Mouse (Mus musculus) layer of hippocampus, adult 9-11 months (tissue): ENCODE data around the gene Pidd1.
A peak's percentile ranks its signal among the peaks of the same experiment; 100 is the strongest.
"Not testable (repeated sequence)": the region's sequence is repeated elsewhere in the genome, so short reads cannot be mapped to it uniquely, and the experiment has no call there.

Source experiments
- DNase-seq: peaks from one replicate; pipeline ENCODE4 v3.0.0; 2022

Pidd1 gene

GRCm38 (mm10) chr7:141457986-141458660, 14.3 kb upstream of the Pidd1 start:
- no peak for DNase-seq

- DNase-seq = no peak
Observed at GRCm38 (mm10) chr7:141457236-141457635, 13.4 kb upstream of the Pidd1 start.

DNA sequence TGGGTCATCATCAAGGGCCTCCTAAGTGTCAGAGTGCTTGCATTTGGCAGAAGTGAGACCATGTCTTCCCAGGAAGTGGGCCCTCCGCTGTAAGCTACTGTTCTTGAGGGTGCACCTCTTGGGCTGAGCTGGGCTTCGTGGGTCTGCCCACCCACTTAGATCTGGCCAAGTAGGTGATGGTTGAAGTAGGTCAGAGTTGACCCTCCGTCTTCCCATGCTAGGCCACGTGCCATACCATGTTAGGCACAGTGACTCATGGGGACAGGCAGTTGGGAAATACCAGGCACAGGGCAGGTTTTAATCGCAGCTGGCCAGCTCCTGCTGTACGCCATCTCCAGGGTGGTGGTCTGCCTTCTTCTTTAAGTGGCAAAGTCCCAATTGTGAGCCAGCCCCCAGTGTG, 12.9 kb upstream of the Pidd1 start:
- no peak for DNase-seq

- DNase-seq = peak; percentile 66
Observed at GRCm38 (mm10) chr7:141455610-141456314, 11.9 kb upstream of the Pidd1 start.

DNA sequence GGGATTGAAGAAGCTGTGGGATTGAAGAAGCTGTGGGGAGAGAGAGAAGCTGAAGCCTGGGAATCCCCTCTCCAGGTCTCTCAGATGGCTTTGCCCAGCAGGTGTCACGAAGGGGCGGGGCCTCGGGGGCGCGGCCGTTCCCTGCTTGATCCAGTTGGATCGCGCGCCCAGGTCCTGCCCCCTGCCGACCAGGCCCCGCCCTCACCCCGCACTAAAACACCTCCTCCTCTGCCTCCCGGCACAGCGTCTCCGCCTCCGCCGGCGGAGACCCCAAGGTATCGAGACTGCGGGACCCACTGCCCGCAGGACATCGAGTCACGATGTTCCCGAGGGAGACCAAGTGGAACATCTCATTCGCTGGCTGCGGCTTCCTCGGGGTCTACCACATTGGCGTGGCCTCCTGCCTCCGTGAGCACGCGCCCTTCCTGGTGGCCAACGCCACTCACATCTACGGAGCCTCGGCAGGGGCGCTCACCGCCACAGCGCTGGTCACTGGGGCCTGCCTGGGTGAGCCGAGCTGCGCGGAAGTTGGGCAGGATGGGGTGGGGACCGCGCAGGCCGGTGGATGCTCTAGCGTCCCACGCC, 11.2 kb upstream of the Pidd1 start, which contains the start of gene Pnpla2:
Pnpla2 (plus strand) TSS at position 232 of the 585 bp plus-strand sequence.
- peak; percentile 92 for DNase-seq

- no peak for DNase-seq
Observed at GRCm38 (mm10) chr7:141453636-141454035, 9.8 kb upstream of the Pidd1 start.

DNA sequence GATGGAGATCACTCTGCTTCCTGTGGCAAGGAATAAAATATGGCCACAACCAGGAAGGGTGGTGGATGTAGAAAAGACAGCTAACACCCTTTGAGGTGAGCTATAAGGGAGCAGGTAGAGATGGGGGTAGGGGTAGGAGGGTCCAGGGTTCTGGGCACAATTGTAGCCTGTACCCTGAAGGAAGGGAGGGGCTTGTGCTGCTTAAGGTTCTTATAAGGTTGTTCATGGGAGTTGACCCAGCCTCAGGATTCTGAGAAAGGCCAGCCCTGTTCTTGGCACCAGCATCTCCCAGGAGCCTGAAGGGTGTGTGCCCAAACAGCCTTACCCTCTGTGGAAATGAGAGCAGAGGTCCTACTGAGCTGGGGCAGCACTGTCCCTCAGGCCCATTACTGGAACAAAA, 8.1 kb upstream of the Pidd1 start:
- no peak for DNase-seq

- peak; percentile 96 for DNase-seq
Observed at GRCm38 (mm10) chr7:141447110-141447991, 3.5 kb upstream of the Pidd1 start, which contains the start of gene Rplp2. Rplp2 (plus strand) TSS chr7:141447370.

DNA sequence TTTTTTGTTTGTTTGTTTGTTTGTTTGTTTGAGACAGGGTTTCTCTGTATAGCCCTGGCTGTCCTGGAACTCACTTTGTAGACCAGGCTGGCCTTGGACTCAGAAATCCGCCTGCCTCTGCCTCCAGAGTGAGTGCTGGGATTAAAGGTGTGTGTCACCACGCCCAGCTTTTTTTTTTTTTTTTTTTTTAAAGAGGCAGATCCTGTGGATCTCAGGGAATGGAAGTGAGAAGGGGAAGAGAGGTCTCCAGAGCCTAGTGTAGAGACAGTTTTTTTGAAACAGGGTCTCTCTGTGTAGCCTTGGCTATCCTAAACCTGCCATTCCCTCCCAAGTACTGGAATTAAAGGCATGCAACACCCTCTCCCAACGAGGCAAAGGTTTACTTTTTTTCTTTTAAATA, 2.5 kb upstream of the Pidd1 start:
- DNase-seq = not testable (repeated sequence)

DNA sequence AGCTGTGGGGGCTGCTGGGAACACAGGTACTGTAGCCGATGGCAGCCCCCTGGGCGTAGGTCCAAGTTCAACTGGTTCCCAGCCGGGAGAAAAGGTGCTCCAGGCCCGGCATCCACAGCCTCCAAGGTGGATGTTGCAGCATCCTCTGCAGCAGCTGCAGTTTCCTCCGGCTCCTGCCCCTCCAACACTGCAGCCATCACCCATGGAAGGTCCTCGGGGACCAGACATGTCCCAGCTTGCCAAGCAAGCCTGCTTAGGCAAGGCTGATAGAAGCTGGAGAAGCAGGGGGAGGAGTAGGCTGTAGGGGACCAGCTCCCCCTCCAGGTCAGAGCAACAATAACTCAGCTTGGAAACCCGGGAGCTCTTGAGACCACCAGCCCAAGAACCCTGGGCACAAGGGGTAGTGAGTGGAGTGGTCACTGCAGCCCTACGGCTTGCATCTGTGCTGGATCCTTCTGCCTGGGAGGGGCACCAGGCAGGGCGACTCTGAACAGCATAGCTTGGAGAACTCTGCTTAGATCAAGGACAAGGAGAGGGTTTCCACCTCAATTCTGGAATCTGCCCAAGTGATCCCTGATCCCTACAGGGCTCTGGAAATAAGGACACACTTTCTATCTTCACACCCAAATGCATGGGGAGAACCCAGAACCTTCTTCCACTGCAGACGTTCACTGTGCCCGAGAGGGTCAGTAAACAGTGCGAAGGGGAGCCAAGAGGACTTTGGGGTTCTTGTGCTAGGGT, 574 bp downstream of the Pidd1 start:
- no peak for DNase-seq

DNA sequence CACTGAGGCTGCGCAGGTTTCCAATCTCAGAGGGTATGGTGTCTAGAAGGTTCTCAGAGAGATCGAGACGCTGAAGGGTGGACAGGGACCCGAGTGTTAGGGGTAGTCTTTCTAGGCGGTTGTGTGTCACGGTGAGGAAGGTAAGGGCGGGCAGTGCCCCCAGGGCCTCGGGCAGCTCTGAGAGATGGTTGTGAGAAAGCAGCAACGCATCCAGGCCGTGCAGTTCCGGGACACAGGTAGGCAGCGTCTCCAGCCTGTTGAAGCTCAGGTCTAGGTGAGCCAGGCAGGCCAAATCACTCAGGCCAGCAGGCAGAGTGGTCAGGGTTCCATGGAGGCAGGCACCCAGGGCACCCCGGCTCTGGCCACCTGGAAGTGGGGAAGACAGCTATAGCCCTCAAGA, 1.6 kb downstream of the Pidd1 start:
- DNase-seq = no peak

- no peak for DNase-seq
Observed at GRCm38 (mm10) chr7:141441460-141441859, 2.4 kb downstream of the Pidd1 start.

DNA sequence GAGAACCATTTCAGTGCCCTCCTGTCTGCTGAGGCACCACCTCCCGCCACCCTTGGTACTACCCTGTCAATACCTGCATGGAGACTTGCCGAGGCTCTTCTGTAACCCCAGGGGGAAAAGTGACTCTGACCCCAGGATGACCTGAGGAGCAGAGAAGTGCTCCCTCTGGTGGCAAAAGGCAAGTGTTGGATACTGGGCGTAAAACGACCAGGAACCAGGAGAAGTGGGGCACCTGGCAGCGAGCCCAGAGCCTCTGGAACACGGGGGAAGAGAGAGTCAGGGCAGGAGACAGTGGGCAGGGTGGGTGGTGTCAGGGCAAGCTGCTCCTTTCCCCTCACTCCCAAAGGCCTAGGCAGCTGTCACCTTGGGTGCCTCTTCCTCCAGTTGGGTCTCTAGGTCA, 3.2 kb downstream of the Pidd1 start:
- no peak for DNase-seq

- no peak for DNase-seq
Observed at GRCm38 (mm10) chr7:141439811-141440210, 4.0 kb downstream of the Pidd1 start.

DNA sequence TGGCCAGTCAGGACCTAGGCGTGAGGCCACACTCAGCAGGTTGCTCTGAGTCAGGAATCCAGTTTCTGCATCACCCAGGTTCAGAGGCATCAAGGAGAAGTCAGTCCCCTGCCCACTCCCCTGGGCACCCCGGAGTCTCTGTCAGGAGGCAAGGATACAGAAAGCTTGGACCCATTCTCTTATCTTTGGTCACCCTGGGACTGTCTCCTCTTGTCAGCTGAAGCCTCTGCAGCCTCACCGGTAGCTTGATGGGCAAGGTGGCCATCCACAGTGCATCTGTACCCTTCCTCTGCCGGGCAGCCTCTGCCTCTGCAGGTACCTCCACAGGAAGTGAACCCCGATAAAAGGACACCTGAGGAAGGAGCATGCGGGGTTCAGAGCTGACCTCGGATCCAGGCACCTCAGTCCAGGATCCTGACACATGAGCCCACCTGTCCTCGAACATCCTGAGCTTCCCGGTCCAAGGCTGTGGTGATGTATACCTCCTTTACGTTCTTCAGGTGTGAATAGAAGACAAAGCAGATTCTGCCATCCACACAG, 4.6 kb downstream of the Pidd1 start:
- no peak for DNase-seq

GRCm38 (mm10) chr7:141438201-141438968, 5.4 kb downstream of the Pidd1 start:
- DNase-seq = no peak

DNA sequence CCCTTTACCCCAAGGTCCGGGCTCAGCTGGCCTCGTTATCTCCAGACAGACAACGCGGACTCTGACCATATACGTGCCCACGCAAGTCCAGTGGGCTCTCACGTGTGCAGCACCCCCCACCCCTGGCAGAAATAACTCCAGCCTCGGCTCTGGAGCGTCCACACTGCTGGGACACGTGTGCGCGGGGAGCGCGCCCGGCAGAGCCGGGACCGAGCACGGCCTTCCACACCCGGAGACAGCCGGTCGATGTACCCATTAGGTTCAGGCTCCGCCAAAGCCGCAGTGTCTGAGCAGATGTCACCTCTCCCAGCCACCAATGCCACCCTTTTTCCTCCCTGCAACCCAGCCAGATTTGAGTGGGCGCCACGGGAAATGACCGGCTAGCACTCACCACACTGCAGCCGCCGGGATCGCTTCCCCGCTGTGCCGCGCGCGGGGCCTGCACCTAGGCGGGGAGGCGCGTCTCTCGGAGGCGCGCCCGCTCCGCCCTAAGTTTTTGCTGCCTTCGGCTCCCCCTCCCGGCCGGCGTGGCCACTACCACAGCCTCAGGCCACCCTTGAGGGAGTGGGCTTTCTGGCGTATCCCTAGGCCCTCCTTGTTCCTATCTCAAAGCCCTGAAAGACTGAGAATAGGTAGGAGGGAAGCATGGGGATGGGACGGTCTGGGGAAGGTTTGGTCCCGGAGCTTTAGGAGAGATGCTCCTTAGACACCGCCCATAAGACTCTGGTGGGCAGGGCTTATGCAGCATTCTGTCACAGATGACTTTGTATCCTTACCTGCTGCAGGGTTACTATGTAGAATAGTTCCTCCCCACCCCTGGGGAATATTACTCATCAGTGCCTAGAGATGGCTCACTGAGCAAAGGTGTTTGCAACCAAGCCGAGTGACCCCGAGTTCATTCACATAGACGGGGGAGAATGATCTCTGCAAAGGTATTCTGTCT, 6.4 kb downstream of the Pidd1 start, which contains the start of gene Slc25a22:
Slc25a22 (minus strand) TSS at position 715 of the 943 bp plus-strand sequence.
- DNase-seq = peak; percentile 82

DNA sequence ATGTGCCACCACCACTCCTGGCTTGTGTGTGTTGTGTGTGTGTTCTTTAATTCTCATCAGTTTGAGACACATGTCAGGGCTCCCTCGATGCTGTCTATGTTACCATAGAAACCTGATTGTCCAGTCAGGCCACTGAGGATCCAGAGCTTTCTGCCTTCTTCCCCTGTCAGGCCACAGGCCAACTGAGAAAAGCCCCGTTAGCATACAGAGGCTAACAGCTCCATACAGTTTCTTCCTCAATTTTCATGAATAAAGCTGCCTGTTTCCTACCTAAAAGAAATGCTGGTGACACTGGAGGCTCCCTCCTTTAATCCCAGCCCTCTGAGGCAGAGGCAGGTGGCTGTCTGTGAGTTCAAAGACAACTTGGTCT, 7.3 kb downstream of the Pidd1 start:
- no peak for DNase-seq

DNA sequence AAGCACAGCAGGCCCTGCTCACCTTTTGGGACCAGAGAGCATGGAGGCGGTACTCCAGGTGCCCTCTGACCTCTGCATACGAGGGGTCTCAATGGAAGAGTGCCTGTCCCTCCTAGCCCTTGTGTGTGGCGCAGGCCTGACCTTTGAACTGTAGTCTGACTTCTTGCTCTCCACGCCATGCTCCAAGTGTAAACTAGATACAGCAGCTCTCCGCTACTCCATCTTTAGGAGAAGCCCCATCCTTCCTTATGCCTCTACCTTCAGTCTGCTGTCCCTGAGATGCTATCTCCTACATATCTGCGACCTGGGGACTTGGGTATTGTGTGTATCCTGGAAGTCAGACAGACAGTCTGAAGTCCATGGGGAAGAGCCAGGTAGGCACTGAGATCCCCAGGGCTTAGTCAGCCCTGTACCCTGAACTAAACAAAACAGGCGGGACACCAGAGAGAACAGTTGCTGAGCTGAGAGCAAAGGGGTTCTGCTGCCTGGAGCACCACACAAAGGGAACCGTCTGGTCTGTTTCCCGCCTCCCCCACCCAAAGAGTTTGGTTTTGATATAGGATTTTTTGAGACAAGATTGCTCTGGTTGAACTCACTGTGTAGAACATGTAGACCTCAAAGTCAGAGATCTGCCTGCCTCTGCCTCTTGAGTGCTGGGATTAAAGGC, 7.8 kb downstream of the Pidd1 start:
- no peak for DNase-seq
